Mouse (Mus musculus): ENCODE data around the gene Akr1c18.

Gene Akr1c18

DNA sequence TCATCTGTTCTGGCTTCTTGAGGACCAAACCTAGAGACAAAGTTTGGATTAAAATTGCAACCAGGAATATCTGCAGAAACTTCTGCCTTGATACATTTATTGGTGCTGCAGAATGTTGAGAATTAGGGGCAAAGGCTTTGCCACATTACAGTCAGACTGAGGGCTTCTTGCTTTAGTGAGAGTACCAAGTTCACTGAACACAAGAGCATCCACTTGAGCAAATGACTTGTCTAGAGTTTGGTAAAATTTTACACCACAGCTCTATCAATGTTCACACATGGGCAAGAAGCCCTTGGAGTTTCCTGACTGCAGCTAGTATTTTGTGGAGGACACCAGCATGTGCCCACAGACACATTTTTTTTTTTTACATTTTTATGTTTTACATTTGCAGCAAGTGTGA is 47.7 kb downstream of the Akr1c18 start:
- no peak for DNase-seq (ENCODE audit: low spot score in 2 of 2)

DNA sequence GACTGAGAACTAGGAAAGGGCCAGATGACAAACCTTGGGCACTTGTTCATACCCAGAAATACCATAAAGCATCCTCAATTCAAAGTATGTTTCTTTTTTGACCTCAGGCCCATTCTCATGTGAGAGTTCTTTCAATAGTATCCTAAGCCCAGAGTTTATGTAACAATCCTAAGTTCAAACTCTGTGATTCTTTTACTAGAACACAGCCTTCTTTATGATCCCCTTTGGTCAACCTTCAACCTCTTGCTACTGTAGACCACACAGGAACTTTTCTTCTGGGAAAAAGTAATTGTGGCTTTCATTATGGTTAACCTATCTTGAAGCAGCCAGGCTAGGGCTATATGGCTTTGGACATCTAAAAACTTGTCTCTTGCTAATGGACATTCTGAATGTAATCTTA is 48.8 kb downstream of the Akr1c18 start:
- DNase-seq (ENCODE audit: low spot score in 2 of 2), result no peak
